Mouse (Mus musculus) intestine, embryonic 14.5 days (tissue): ENCODE measurements around the gene Coq8b. TPM values are rescaled to one million over a fixed set of nuclear protein-coding genes. Genes with fewer than 3 reads are reported as not detected.

Source experiments
- ATAC-seq: fragments of 200-750 bp; cut with Nextera tagmentation; replicated peaks from 2 replicates; pipeline ENCODE4 v1.8.0; 2017; ENCODE audit warnings: low read depth, moderate number of reproducible peaks, moderate TSS enrichment, moderate library complexity; ENCODE audit not compliant: low FRiP score, low TSS enrichment
- DNase-seq: peaks from one replicate; pipeline ENCODE4 v3.0.0-alpha.2; 2018; ENCODE audit warnings: low spot score
- H3K27ac ChIP-seq: fragments of 300-500 bp; sonication (generic); 2 replicates; pipeline ENCODE4 v1.5.1; 2014; ENCODE audit warnings: low read depth, mild to moderate bottlenecking, control low read depth
- H3K27me3 ChIP-seq: fragments of 300-500 bp; sonication (generic); replicated peaks from 2 replicates; pipeline ENCODE4 v1.6.1; 2014; ENCODE audit warnings: low read length, control low read depth; ENCODE audit not compliant: control insufficient read depth, insufficient read depth
- H3K36me3 ChIP-seq: fragments of 300-500 bp; sonication (generic); 2 replicates; pipeline ENCODE4 v1.6.1; 2014; ENCODE audit warnings: low read length, control low read depth; ENCODE audit not compliant: control insufficient read depth, insufficient read depth
- H3K4me1 ChIP-seq: fragments of 300-500 bp; sonication (generic); replicated peaks from 2 replicates; pipeline ENCODE4 v1.6.1; 2014; ENCODE audit warnings: low read length, control low read depth, mixed read lengths; ENCODE audit not compliant: control insufficient read depth, insufficient read depth
- H3K4me2 ChIP-seq: fragments of 300-500 bp; sonication (generic); 2 replicates; pipeline ENCODE4 v1.6.1; 2014; ENCODE audit warnings: low read length
- H3K4me3 ChIP-seq: fragments of 300-500 bp; sonication (generic); 2 replicates; pipeline ENCODE4 v1.5.1; 2014; ENCODE audit warnings: low read depth, low read length, control low read depth, mixed read lengths
- H3K9ac ChIP-seq: fragments of 300-500 bp; sonication (generic); 2 replicates; pipeline ENCODE4 v1.6.1; 2014; ENCODE audit warnings: mild to moderate bottlenecking, low read length
- H3K9me3 ChIP-seq: fragments of 300-500 bp; sonication (generic); 2 replicates; pipeline ENCODE4 v1.6.1; 2016; ENCODE audit warnings: low read length, control low read depth; ENCODE audit not compliant: control insufficient read depth
- WGBS: fragments of 180-500 bp; shearing (Covaris S2); extraction: QIAGEN DNeasy Blood & Tissue Kit; methylation state at CpG from one replicate; pipeline ENCODE4 v1.1.7; 2014; 5-methylcytosine and 5-hydroxymethylcytosine counted together
- polyA plus RNA-seq: library from polyadenylated mRNA; unstranded; fragments of >200 nt; fragmentation: Nextera tagmentation; extraction: Ambion mirVana; gene quantifications from 2 replicates; pipeline ENCODE4 v1.2.1, GENCODE M21; 2014

The Coq8b gene
- polyA plus RNA-seq, 1 experiment from 2014 or later: 18.0 TPM

DNA sequence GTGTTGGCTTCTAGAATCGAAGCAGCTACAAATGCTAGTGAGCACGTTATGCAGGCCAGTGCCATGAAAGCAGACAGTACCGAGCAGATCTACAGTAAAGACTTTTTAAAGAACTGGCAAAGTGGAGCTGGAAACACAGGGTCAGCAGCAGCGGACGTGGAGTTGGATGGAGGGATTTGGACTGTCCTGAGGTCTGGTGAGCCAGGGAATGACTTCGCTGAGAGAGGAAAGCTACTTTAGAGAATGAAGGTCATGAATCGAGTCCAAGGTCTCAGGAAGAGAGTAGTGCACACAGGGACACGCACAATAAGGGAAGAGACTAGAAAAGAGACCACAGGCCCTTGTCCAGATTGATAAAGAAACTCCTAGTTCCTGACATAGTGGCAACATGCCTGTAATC, 35.2 kb upstream of the Coq8b start:
- Histone ChIP-seq H3K4me2 (no peak overlapping the region), H3K9ac (no peak overlapping the region), H3K4me1 (peaks cover 14% of the 10 kb centered on the region), H3K9me3 (no peaks in the 10 kb centered on the region), H3K4me3 (no peak overlapping the region), H3K27ac (no peak overlapping the region), H3K27me3 (no peaks in the 10 kb centered on the region), H3K36me3 (peaks cover 33% of the 10 kb centered on the region)
- ATAC-seq: no peak
- no peak for DNase-seq
- WGBS: 94% methylated on average over 8 of the region's 8 CpGs

DNA sequence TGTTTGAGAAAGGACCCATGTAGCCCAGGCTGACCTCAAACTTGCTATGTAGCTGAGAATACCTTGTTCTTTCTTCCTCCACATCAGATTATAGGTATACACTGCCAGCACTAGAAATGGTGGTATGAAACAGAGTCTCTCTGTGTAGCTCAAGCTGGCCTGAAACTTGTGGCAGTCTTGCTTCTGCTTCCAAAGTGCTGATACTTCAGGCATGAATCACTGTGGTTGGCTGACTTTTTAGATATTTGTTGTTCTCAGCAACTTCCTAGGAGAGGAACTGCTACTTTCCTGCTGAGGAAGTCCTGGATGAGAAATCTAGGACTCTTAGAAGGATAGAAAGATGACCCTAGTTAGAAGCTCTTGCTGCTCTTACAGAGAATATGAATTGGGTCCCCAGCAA, 34.5 kb upstream of the Coq8b start:
- no peaks in the 10 kb centered on the region for H3K27me3 ChIP-seq
- no peaks in the 10 kb centered on the region for H3K9me3 ChIP-seq
- H3K4me2 ChIP-seq: no peak overlapping the region
- DNase-seq (no peak), ATAC-seq (no peak)
- H3K4me1 ChIP-seq: peaks cover 14% of the 10 kb centered on the region
- no peak overlapping the region for H3K27ac ChIP-seq
- peaks cover 33% of the 10 kb centered on the region for H3K36me3 ChIP-seq
- no peak overlapping the region for H3K9ac ChIP-seq
- H3K4me3 ChIP-seq: no peak overlapping the region

DNA sequence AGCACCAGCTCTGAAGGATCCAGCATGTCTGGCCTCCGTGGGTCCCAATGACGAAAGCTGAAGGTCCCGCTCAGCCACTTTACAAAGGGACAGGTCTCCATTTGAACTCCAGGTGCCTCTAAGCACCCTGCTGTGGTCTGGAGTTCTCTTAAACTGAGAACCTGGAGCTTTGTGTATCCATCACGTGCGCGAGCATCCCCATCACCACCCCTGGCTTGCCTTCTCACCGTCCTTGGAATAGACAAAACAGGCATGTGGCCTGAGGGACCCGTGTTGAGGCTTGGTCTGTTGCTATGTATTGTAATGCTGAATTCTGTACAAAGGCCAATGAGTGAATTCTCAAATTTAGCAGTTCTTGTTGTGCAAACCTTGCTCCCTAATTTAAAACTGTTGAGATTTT, 34.0 kb upstream of the Coq8b start:
- DNase-seq: no peak
- H3K27me3 ChIP-seq: no peaks in the 10 kb centered on the region
- H3K9me3 ChIP-seq: no peaks in the 10 kb centered on the region
- no peak overlapping the region for H3K4me3 ChIP-seq
- 91% methylated on average over 8 of the region's 8 CpGs for WGBS
- H3K9ac ChIP-seq: no peak overlapping the region
- peaks cover 33% of the 10 kb centered on the region for H3K36me3 ChIP-seq
- peaks cover 12% of the 10 kb centered on the region for H3K4me1 ChIP-seq
- ATAC-seq: no peak
- H3K27ac ChIP-seq: no peak overlapping the region
- H3K4me2 ChIP-seq: no peak overlapping the region

DNA sequence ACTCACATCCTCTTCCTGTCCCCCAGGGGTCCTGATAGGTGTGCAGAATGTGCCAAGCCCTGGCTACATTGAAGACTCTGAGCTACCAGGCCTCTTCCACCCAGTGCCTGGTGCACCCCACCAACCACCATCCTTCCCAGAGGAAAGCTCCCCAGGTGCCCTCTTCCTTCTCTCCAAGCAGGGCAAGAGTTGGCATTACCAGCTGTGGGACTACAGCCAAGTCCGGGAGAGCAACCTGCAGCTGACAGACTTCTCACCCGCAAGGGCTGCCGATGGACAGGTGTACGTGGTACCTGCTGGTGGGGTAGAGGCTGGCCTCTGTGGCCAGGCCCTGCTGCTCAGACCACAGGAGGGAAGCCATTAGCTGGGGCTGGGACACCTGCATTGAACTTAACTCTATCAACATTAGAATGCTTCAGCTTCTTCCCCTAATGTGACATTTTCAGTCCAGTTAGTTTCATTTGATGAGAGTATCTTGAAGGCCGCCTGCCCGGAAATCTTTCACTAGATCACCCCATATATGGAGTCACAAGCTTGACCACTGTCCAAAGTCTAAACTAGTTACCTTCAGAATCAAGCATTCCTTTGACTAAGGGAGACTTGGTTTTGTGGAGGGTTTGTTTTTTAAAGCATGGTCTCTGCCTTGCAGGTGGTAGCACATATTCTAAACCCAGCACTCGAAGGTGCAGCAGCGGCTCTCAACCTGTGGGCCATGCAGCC, 28.9 kb upstream of the Coq8b start:
- H3K4me1 ChIP-seq: no peaks in the 10 kb centered on the region
- 95% methylated on average over 8 of the region's 8 CpGs for WGBS
- H3K36me3 ChIP-seq: peaks cover 53% of the 10 kb centered on the region
- H3K9me3 ChIP-seq: no peaks in the 10 kb centered on the region
- H3K27me3 ChIP-seq: no peaks in the 10 kb centered on the region
- H3K4me3 ChIP-seq: no peak overlapping the region
- no peak overlapping the region for H3K27ac ChIP-seq
- no peak overlapping the region for H3K9ac ChIP-seq
- no peak overlapping the region for H3K4me2 ChIP-seq
- no peak for ATAC-seq
- DNase-seq: no peak

DNA sequence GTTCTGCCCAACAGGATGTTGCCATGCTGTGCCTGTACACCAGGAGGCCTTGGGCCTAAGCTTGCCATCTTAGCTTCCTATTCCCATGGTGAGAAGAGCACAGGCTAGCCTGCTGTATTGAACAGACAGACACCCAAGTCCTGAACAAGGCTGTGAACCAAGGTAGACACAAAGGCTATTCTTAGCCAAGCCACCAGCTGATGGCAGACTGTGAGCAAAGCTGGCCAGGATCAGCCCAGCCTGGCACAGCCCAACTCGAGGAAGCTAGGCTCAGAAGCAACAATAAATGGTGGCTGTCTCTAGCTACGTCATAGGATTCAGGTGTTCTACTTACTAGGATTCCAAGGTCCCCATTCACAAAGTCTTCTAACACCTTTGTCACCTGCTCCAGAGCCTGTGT, 20.2 kb upstream of the Coq8b start:
- WGBS: 87% methylated on average over 2 of the region's 2 CpGs
- H3K36me3 ChIP-seq: peaks cover 89% of the 10 kb centered on the region
- no peaks in the 10 kb centered on the region for H3K4me1 ChIP-seq
- H3K4me3 ChIP-seq: no peak overlapping the region
- ATAC-seq (no peak), DNase-seq (no peak)
- no peak overlapping the region for H3K4me2 ChIP-seq
- no peaks in the 10 kb centered on the region for H3K27me3 ChIP-seq
- no peak overlapping the region for H3K27ac ChIP-seq
- no peak overlapping the region for H3K9ac ChIP-seq
- no peaks in the 10 kb centered on the region for H3K9me3 ChIP-seq

DNA sequence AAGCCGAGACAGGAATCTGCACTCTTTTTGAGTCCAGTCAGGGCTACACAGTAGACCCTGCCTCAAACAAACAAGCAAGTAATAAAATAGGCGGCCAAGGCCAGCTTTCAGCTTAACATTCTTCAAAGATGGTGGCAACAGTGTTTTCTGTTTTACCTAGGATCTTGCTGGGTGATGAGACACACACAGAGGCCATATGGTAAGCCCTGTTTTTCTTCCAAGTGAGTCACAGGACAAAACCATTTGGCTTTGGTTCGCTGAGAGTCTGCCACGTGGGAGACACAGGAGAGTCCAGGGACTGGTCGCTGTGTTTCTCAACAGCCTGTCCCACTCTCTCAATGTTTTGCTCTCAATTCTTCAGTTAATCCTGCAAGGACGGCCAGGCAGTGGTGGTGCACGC, 14.2 kb upstream of the Coq8b start:
- DNase-seq: no peak
- ATAC-seq: no peak
- 82% methylated on average over 7 of the region's 7 CpGs for WGBS
- H3K9ac ChIP-seq: no peak overlapping the region
- peaks cover 60% of the 10 kb centered on the region for H3K36me3 ChIP-seq
- 0 out of 2 replicates have a peak, but pooled peaks cover 3% of the 10 kb centered on the region for H3K4me1 ChIP-seq
- H3K9me3 ChIP-seq: no peaks in the 10 kb centered on the region
- H3K4me3 ChIP-seq: no peak overlapping the region
- no peak overlapping the region for H3K4me2 ChIP-seq
- no peaks in the 10 kb centered on the region for H3K27me3 ChIP-seq
- no peak overlapping the region for H3K27ac ChIP-seq

DNA sequence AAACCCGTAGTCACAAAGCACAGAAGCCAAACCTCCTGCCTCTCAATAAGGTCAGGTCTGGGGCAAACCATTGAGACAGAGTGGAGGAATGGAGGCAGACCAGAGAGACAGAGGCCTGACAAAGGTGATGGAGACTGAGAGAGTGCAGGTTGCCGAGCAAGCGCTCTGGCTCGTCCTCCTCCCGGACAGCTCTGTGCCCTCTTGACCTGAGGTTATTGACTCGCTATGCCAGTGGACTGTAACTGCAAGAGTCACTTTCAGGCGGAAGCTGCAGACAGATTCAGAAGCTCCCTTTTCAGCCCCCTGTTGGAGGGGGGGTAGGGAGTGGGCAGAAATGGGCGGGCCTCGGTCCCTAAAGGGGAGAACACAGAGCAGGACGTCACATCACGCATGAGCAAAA, 12.9 kb upstream of the Coq8b start:
- H3K9ac ChIP-seq: no peak overlapping the region
- no peak for ATAC-seq
- no peak overlapping the region for H3K4me3 ChIP-seq
- no peaks in the 10 kb centered on the region for H3K27me3 ChIP-seq
- H3K9me3 ChIP-seq: no peaks in the 10 kb centered on the region
- H3K4me2 ChIP-seq: no peak overlapping the region
- peaks cover 14% of the 10 kb centered on the region for H3K4me1 ChIP-seq
- no peak overlapping the region for H3K27ac ChIP-seq
- DNase-seq: no peak
- 69% methylated on average over 11 of the region's 11 CpGs for whole genome bisulfite sequencing
- peaks cover 49% of the 10 kb centered on the region for H3K36me3 ChIP-seq

DNA sequence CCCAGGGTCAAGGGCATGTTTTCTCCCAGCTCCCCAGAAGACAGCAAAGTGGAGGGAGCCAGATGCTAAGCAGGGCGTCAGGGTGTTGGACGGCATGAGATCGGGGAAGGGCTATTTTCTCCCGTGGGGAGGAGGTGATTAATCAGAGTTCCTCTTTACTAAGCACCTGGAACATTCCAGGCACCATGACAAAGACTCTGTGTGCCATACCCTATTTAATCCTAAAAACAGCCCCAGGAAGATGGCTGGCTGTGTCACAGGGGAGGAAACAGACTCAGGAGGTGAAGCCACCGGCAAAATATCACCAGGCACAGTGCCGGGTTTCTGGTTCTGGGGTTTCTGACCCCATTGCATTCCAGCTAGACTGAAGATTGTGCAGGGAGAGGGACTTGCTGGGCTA, 10.9 kb upstream of the Coq8b start:
- Histone ChIP-seq H3K9ac (no peak overlapping the region), H3K27me3 (no peaks in the 10 kb centered on the region), H3K36me3 (peaks cover 36% of the 10 kb centered on the region), H3K4me2 (no peak overlapping the region), H3K27ac (no peak overlapping the region), H3K4me3 (no peak overlapping the region), H3K9me3 (no peaks in the 10 kb centered on the region), H3K4me1 (peaks cover 34% of the 10 kb centered on the region)
- DNase-seq (no peak), ATAC-seq (no peak)
- 65% methylated on average over 6 of the region's 6 CpGs for WGBS

DNA sequence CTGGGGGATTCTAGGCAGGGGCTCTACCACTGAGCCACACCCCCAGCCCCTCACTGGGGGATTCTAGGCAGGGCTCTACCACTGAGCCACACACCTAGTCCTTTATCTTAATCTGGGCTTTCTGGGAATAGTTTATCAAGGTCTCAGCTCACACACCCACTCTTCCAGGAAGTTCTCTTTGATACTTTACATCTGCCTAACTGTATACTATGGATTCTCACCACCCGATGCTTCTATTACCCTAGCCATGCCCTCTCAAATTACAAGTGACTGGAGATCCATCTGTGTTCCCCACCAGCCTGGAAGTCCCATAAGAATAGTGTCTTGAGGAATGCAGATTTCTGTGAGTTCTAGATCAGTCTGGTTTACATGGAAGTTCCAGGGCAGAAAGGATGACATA, 10.3 kb upstream of the Coq8b start:
- H3K4me2 ChIP-seq: no peak overlapping the region
- H3K9ac ChIP-seq: no peak overlapping the region
- peaks cover 30% of the 10 kb centered on the region for H3K36me3 ChIP-seq
- H3K27me3 ChIP-seq: no peaks in the 10 kb centered on the region
- H3K27ac ChIP-seq: no peak overlapping the region
- DNase-seq (no peak), ATAC-seq (no peak)
- no peak overlapping the region for H3K4me3 ChIP-seq
- no peaks in the 10 kb centered on the region for H3K9me3 ChIP-seq
- H3K4me1 ChIP-seq: peaks cover 37% of the 10 kb centered on the region
- WGBS: 72% methylated on average over 1 of the region's 1 CpGs
